Mouse (Mus musculus): ENCODE results near the gene Rab2b.
A peak's percentile ranks its signal among the peaks of the same experiment; 100 is the strongest.

The Rab2b gene

GRCm38 (mm10) chr14:52279747-52280120 is 389 bp upstream of the Rab2b start:
- no peak for DNase-seq (ENCODE audit: low read depth, low spot score)

GRCm38 (mm10) chr14:52277210-52277609 is 2.1 kb downstream of the Rab2b start:
- DNase-seq (ENCODE audit: low read depth, low spot score), result no peak

- DNase-seq (ENCODE audit: low read depth, low spot score), result no peak
These were observed 6.6 kb downstream of the Rab2b start for GRCm38 (mm10) chr14:52272781-52273180.

- DNase-seq (ENCODE audit: low read depth, low spot score), result peak; percentile 95
These were observed 21.7 kb downstream of the Rab2b start, which contains the start of gene Chd8 for GRCm38 (mm10) chr14:52257484-52258213. TSS of gene Chd8 (minus strand) at chr14:52257780.

- DNase-seq (ENCODE audit: low read depth, low spot score), result no peak
These were observed 22.8 kb downstream of the Rab2b start for GRCm38 (mm10) chr14:52256311-52257175.

GRCm38 (mm10) chr14:52246129-52246528 is 33.2 kb downstream of the Rab2b start:
- DNase-seq (ENCODE audit: low read depth, low spot score), result no peak

- DNase-seq (ENCODE audit: low read depth, low spot score), result no peak
These were observed 34.7 kb downstream of the Rab2b start for GRCm38 (mm10) chr14:52244690-52245042.

- DNase-seq (ENCODE audit: low read depth, low spot score), result peak; percentile 98
These were observed 35.2 kb downstream of the Rab2b start for GRCm38 (mm10) chr14:52244041-52244689.

- DNase-seq (ENCODE audit: low read depth, low spot score), result no peak
These were observed 43.1 kb downstream of the Rab2b start for GRCm38 (mm10) chr14:52236216-52236615.

- no peak for DNase-seq (ENCODE audit: low read depth, low spot score)
These were observed 44.2 kb downstream of the Rab2b start for GRCm38 (mm10) chr14:52235165-52235564.

GRCm38 (mm10) chr14:52232249-52232648 is 47.1 kb downstream of the Rab2b start:
- no peak for DNase-seq (ENCODE audit: low read depth, low spot score)

GRCm38 (mm10) chr14:52225972-52226371 is 53.4 kb downstream of the Rab2b start:
- DNase-seq (ENCODE audit: low read depth, low spot score), result no peak

- no peak for DNase-seq (ENCODE audit: low read depth, low spot score)
These were observed 62.1 kb downstream of the Rab2b start for GRCm38 (mm10) chr14:52217261-52217660.

Measured in embryo, embryonic 11.5 days (tissue).